Mouse (Mus musculus) megakaryocyte progenitor cell, adult 5-6 weeks (primary cell): ENCODE results near the gene Gna12. TPM values are rescaled to one million over a fixed set of nuclear protein-coding genes. Genes with fewer than 3 reads are reported as not detected.

Experiments
- ATAC-seq: replicated peaks from 2 replicates; pipeline ENCODE4 v1.8.0; 2016; ENCODE audit warnings: mild to moderate bottlenecking, moderate TSS enrichment, inconsistent platforms; ENCODE audit not compliant: poor library complexity
- total RNA-seq, 2 experiments: library from RNA; stranded (forward) in 1 of 2; stranded (reverse) in 1 of 2; fragments of 157-497, 149-512 nt in 1 of 2; fragments of 200-1000 nt in 1 of 2; gene quantifications; 2 replicates each; pipeline versions ENCODE4 v1.2.3 to v1.2.4; 2015 to 2017

The Gna12 gene
- total RNA-seq, 2 experiments from 2014 or later: 33.6 to 45.4 TPM

GRCm38 (mm10) chr5:140827896-140828295 lies 2.3 kb downstream of the Gna12 start:
- no peak for ATAC-seq

GRCm38 (mm10) chr5:140827413-140827812 lies 2.8 kb downstream of the Gna12 start:
- ATAC-seq: no peak

- no peak for ATAC-seq
Measured at GRCm38 (mm10) chr5:140826796-140827195, 3.4 kb downstream of the Gna12 start.

- ATAC-seq: no peak
Measured at GRCm38 (mm10) chr5:140826118-140826517, 4.1 kb downstream of the Gna12 start.

GRCm38 (mm10) chr5:140824126-140824525 lies 6.1 kb downstream of the Gna12 start:
- peak; percentile 44; the same call in 1 of the 2 replicates for ATAC-seq

- ATAC-seq: no peak
Measured at GRCm38 (mm10) chr5:140823386-140823785, 6.8 kb downstream of the Gna12 start.

GRCm38 (mm10) chr5:140821951-140822350 lies 8.3 kb downstream of the Gna12 start:
- ATAC-seq: no peak

GRCm38 (mm10) chr5:140820539-140820938 lies 9.7 kb downstream of the Gna12 start:
- ATAC-seq: no peak

GRCm38 (mm10) chr5:140819594-140819993 lies 10.6 kb downstream of the Gna12 start:
- ATAC-seq: no peak

- 0 out of 2 replicates have a peak, but pooled peaks have one; percentile 17 for ATAC-seq
Measured at GRCm38 (mm10) chr5:140818482-140819076, 11.7 kb downstream of the Gna12 start.

GRCm38 (mm10) chr5:140816950-140817568 lies 13.2 kb downstream of the Gna12 start:
- ATAC-seq: peak; percentile 51

- ATAC-seq: no peak
Measured at GRCm38 (mm10) chr5:140816008-140816407, 14.2 kb downstream of the Gna12 start.

GRCm38 (mm10) chr5:140815059-140815728 lies 15.0 kb downstream of the Gna12 start:
- peak; percentile 14; the same call in 1 of the 2 replicates for ATAC-seq

GRCm38 (mm10) chr5:140814403-140814802 lies 15.8 kb downstream of the Gna12 start:
- ATAC-seq: peak; percentile 49

- no peak for ATAC-seq
Measured at GRCm38 (mm10) chr5:140812699-140813098, 17.5 kb downstream of the Gna12 start.

GRCm38 (mm10) chr5:140812063-140812462 lies 18.2 kb downstream of the Gna12 start:
- no peak for ATAC-seq

GRCm38 (mm10) chr5:140811390-140811789 lies 18.8 kb downstream of the Gna12 start:
- ATAC-seq: no peak; the same call in 1 of the 2 replicates

- peak; percentile 71 for ATAC-seq
Measured at GRCm38 (mm10) chr5:140806939-140807338, 23.3 kb downstream of the Gna12 start.

GRCm38 (mm10) chr5:140806252-140806651 lies 24.0 kb downstream of the Gna12 start:
- ATAC-seq: no peak

GRCm38 (mm10) chr5:140801782-140802181 lies 28.4 kb downstream of the Gna12 start:
- peak; percentile 7; the same call in 1 of the 2 replicates for ATAC-seq

- ATAC-seq: no peak
Measured at GRCm38 (mm10) chr5:140800288-140800923, 29.8 kb downstream of the Gna12 start.
